Mouse (Mus musculus): ENCODE measurements at regions not wholly inside any gene's neighbourhood (a gene's known extent, or its start where the extent isn't known, plus 50 kb on each side); places are given as distances from the start of the nearest gene placed in this dataset.

GRCm38 (mm10) chr1:57107308-57107707, 128.9 kb upstream of the Satb2 start:
- no peak for TF ChIP-seq SRF (IDR thresholded peaks at IDR 0.05; ENCODE audit: control insufficient read depth, insufficient read length, low read depth)
- no peak for TF ChIP-seq E2F4 (IDR thresholded peaks at IDR 0.05; ENCODE audit: insufficient read depth)
- no peak for TF ChIP-seq TCF3 (IDR thresholded peaks at IDR 0.05; ENCODE audit: insufficient read length, low read depth)
- no peak for TF ChIP-seq MYOD1 (IDR thresholded peaks at IDR 0.05; ENCODE audit: control insufficient read depth in 1 of 3, insufficient read length in 2 of 3, low read depth in 2 of 3)
- no peak for TF ChIP-seq CEBPB (IDR thresholded peaks at IDR 0.05; ENCODE audit: insufficient read depth, poor library complexity, severe bottlenecking)
- TF ChIP-seq REST (IDR thresholded peaks at IDR 0.05; ENCODE audit: insufficient read depth, insufficient read length): no peak
- TF ChIP-seq POLR2A (IDR thresholded peaks at IDR 0.05; ENCODE audit: insufficient read length, low read depth): no peak
- TF ChIP-seq TCF12 (IDR thresholded peaks at IDR 0.05; ENCODE audit: insufficient read depth, poor library complexity, severe bottlenecking): no peak
- TF ChIP-seq POLR2AphosphoS2 (IDR thresholded peaks at IDR 0.05; ENCODE audit: insufficient read length, low read depth): no peak
- no peak for TF ChIP-seq USF1 (IDR thresholded peaks at IDR 0.05; ENCODE audit: low read depth)
- TF ChIP-seq MYOG (IDR thresholded peaks at IDR 0.05; ENCODE audit: control insufficient read depth in 1 of 3, insufficient read depth in 1 of 3, insufficient read length in 2 of 3, low read depth in 2 of 3): no peak
- TF ChIP-seq MAX (IDR thresholded peaks at IDR 0.05; ENCODE audit: low read depth): no peak

GRCm38 (mm10) chr1:57120678-57121077, 142.2 kb upstream of the Satb2 start:
- H3K4me2 ChIP-seq (ENCODE audit: low read depth): no peak overlapping the region
- H3ac ChIP-seq (ENCODE audit: control insufficient read depth, insufficient read length): no peak overlapping the region
- H3K79me2 ChIP-seq (ENCODE audit: control insufficient read depth, insufficient read depth): no peaks in the 10 kb centered on the region
- TF ChIP-seq MYOG (IDR thresholded peaks at IDR 0.05; ENCODE audit: control insufficient read depth in 1 of 3, insufficient read depth in 1 of 3, insufficient read length in 2 of 3, low read depth in 2 of 3) (no peak), E2F4 (IDR thresholded peaks at IDR 0.05; ENCODE audit: insufficient read depth) (no peak), TCF12 (IDR thresholded peaks at IDR 0.05; ENCODE audit: insufficient read depth, poor library complexity, severe bottlenecking) (no peak), CEBPB (IDR thresholded peaks at IDR 0.05; ENCODE audit: insufficient read depth, poor library complexity, severe bottlenecking) (no peak)
- no peaks in the 10 kb centered on the region for H3K27me3 ChIP-seq (ENCODE audit: control insufficient read depth, insufficient read depth, insufficient read length)
- no peak overlapping the region for H3K4me3 ChIP-seq
- no peaks in the 10 kb centered on the region for H3K36me3 ChIP-seq (ENCODE audit: control insufficient read depth, insufficient read depth)

More at GRCm38 (mm10) chr1:57107308-57107707, 128.9 kb upstream of the Satb2 start:
- Histone ChIP-seq H3K79me2 (ENCODE audit: control insufficient read depth, insufficient read depth) (no peaks in the 10 kb centered on the region), H3K36me3 (ENCODE audit: control insufficient read depth, insufficient read depth) (no peaks in the 10 kb centered on the region), H3K4me2 (ENCODE audit: low read depth) (no peak overlapping the region), H3K4me3 (no peak overlapping the region), H3K27me3 (ENCODE audit: control insufficient read depth, insufficient read depth, insufficient read length) (no peaks in the 10 kb centered on the region), H3ac (ENCODE audit: control insufficient read depth, insufficient read length) (no peak overlapping the region)

- no peaks in the 10 kb centered on the region for H3K36me3 ChIP-seq (ENCODE audit: control insufficient read depth, insufficient read depth)
- TF ChIP-seq TCF3 (IDR thresholded peaks at IDR 0.05; ENCODE audit: insufficient read length, low read depth) (no peak), POLR2AphosphoS2 (IDR thresholded peaks at IDR 0.05; ENCODE audit: insufficient read length, low read depth) (no peak), SRF (IDR thresholded peaks at IDR 0.05; ENCODE audit: control insufficient read depth, insufficient read length, low read depth) (no peak), TCF12 (IDR thresholded peaks at IDR 0.05; ENCODE audit: insufficient read depth, poor library complexity, severe bottlenecking) (no peak), REST (IDR thresholded peaks at IDR 0.05; ENCODE audit: insufficient read depth, insufficient read length) (no peak), CEBPB (IDR thresholded peaks at IDR 0.05; ENCODE audit: insufficient read depth, poor library complexity, severe bottlenecking) (no peak), USF1 (IDR thresholded peaks at IDR 0.05; ENCODE audit: low read depth) (no peak), POLR2A (IDR thresholded peaks at IDR 0.05; ENCODE audit: insufficient read length, low read depth) (no peak), E2F4 (IDR thresholded peaks at IDR 0.05; ENCODE audit: insufficient read depth) (no peak), MYOG (IDR thresholded peaks at IDR 0.05; ENCODE audit: control insufficient read depth in 1 of 3, insufficient read depth in 1 of 3, insufficient read length in 2 of 3, low read depth in 2 of 3) (no peak), MAX (IDR thresholded peaks at IDR 0.05; ENCODE audit: low read depth) (no peak)
Observed at GRCm38 (mm10) chr1:57144181-57144580, 165.7 kb upstream of the Satb2 start.

GRCm38 (mm10) chr1:57155869-57156268, 177.4 kb upstream of the Satb2 start:
- no peaks in the 10 kb centered on the region for H3K36me3 ChIP-seq (ENCODE audit: control insufficient read depth, insufficient read depth)
- no peak overlapping the region for H3K4me3 ChIP-seq
- TF ChIP-seq SRF (IDR thresholded peaks at IDR 0.05; ENCODE audit: control insufficient read depth, insufficient read length, low read depth) (no peak), MYOD1 (IDR thresholded peaks at IDR 0.05; ENCODE audit: control insufficient read depth in 1 of 3, insufficient read length in 2 of 3, low read depth in 2 of 3) (no peak), MAX (IDR thresholded peaks at IDR 0.05; ENCODE audit: low read depth) (no peak), TCF12 (IDR thresholded peaks at IDR 0.05; ENCODE audit: insufficient read depth, poor library complexity, severe bottlenecking) (no peak), POLR2A (IDR thresholded peaks at IDR 0.05; ENCODE audit: insufficient read length, low read depth) (no peak), TCF3 (IDR thresholded peaks at IDR 0.05; ENCODE audit: insufficient read length, low read depth) (no peak), REST (IDR thresholded peaks at IDR 0.05; ENCODE audit: insufficient read depth, insufficient read length) (no peak), POLR2AphosphoS2 (IDR thresholded peaks at IDR 0.05; ENCODE audit: insufficient read length, low read depth) (no peak), MYOG (IDR thresholded peaks at IDR 0.05; ENCODE audit: control insufficient read depth in 1 of 3, insufficient read depth in 1 of 3, insufficient read length in 2 of 3, low read depth in 2 of 3) (no peak), USF1 (IDR thresholded peaks at IDR 0.05; ENCODE audit: low read depth) (no peak), E2F4 (IDR thresholded peaks at IDR 0.05; ENCODE audit: insufficient read depth) (no peak), CEBPB (IDR thresholded peaks at IDR 0.05; ENCODE audit: insufficient read depth, poor library complexity, severe bottlenecking) (no peak)
- no peak overlapping the region for H3K4me2 ChIP-seq (ENCODE audit: low read depth)
- H3K27me3 ChIP-seq (ENCODE audit: control insufficient read depth, insufficient read depth, insufficient read length): peaks cover 5% of the 10 kb centered on the region
- no peaks in the 10 kb centered on the region for H3K79me2 ChIP-seq (ENCODE audit: control insufficient read depth, insufficient read depth)
- H3ac ChIP-seq (ENCODE audit: control insufficient read depth, insufficient read length): no peak overlapping the region

More at GRCm38 (mm10) chr1:57144181-57144580, 165.7 kb upstream of the Satb2 start:
- H3K4me3 ChIP-seq: no peak overlapping the region
- no peak overlapping the region for H3ac ChIP-seq (ENCODE audit: control insufficient read depth, insufficient read length)
- H3K4me2 ChIP-seq (ENCODE audit: low read depth): no peak overlapping the region
- no peaks in the 10 kb centered on the region for H3K79me2 ChIP-seq (ENCODE audit: control insufficient read depth, insufficient read depth)
- H3K27me3 ChIP-seq (ENCODE audit: control insufficient read depth, insufficient read depth, insufficient read length): no peaks in the 10 kb centered on the region

GRCm38 (mm10) chr1:57164443-57164842, 186.0 kb upstream of the Satb2 start:
- no peak overlapping the region for H3K4me3 ChIP-seq
- H3K27me3 ChIP-seq (ENCODE audit: control insufficient read depth, insufficient read depth, insufficient read length): no peaks in the 10 kb centered on the region
- no peaks in the 10 kb centered on the region for H3K79me2 ChIP-seq (ENCODE audit: control insufficient read depth, insufficient read depth)
- H3K36me3 ChIP-seq (ENCODE audit: control insufficient read depth, insufficient read depth): no peaks in the 10 kb centered on the region
- H3K4me2 ChIP-seq (ENCODE audit: low read depth): no peak overlapping the region
- H3ac ChIP-seq (ENCODE audit: control insufficient read depth, insufficient read length): no peak overlapping the region
- no peak for TF ChIP-seq MYOG (IDR thresholded peaks at IDR 0.05; ENCODE audit: control insufficient read depth in 1 of 3, insufficient read depth in 1 of 3, insufficient read length in 2 of 3, low read depth in 2 of 3)
- no peak for TF ChIP-seq MYOD1 (IDR thresholded peaks at IDR 0.05; ENCODE audit: control insufficient read depth in 1 of 3, insufficient read length in 2 of 3, low read depth in 2 of 3)
- no peak for TF ChIP-seq REST (IDR thresholded peaks at IDR 0.05; ENCODE audit: insufficient read depth, insufficient read length)
- TF ChIP-seq CEBPB (IDR thresholded peaks at IDR 0.05; ENCODE audit: insufficient read depth, poor library complexity, severe bottlenecking): no peak
- TF ChIP-seq POLR2A (IDR thresholded peaks at IDR 0.05; ENCODE audit: insufficient read length, low read depth): no peak
- no peak for TF ChIP-seq USF1 (IDR thresholded peaks at IDR 0.05; ENCODE audit: low read depth)
- no peak for TF ChIP-seq POLR2AphosphoS2 (IDR thresholded peaks at IDR 0.05; ENCODE audit: insufficient read length, low read depth)
- no peak for TF ChIP-seq SRF (IDR thresholded peaks at IDR 0.05; ENCODE audit: control insufficient read depth, insufficient read length, low read depth)
- TF ChIP-seq E2F4 (IDR thresholded peaks at IDR 0.05; ENCODE audit: insufficient read depth): no peak
- TF ChIP-seq TCF12 (IDR thresholded peaks at IDR 0.05; ENCODE audit: insufficient read depth, poor library complexity, severe bottlenecking): no peak
- TF ChIP-seq MAX (IDR thresholded peaks at IDR 0.05; ENCODE audit: low read depth): no peak
- TF ChIP-seq TCF3 (IDR thresholded peaks at IDR 0.05; ENCODE audit: insufficient read length, low read depth): no peak
